Mouse (Mus musculus) olfactory bulb, adult 2 months (tissue): ENCODE data around the gene Rnf144b.

Source experiments
- CTCF ChIP-seq: fragments of 200-500 bp; IDR thresholded peaks from 2 replicates; pipeline ENCODE4 v1.5.1; 2012; ENCODE audit warnings: low read depth, mild to moderate bottlenecking, low read length, moderate library complexity; ENCODE audit not compliant: insufficient read depth
- POLR2A ChIP-seq: fragments of 200-500 bp; IDR thresholded peaks from 2 replicates; pipeline ENCODE4 v1.6.1; 2012; ENCODE audit warnings: mild to moderate bottlenecking, low read depth, low read length, moderate library complexity; ENCODE audit not compliant: insufficient read depth

GRCm38 (mm10) chr13:47238131-47238530 is 115.7 kb downstream of the Rnf144b start:
- TF ChIP-seq POLR2A (no peak), CTCF (no peak)
